Mouse (Mus musculus): ENCODE measurements around the gene Htr2a.
A peak's percentile ranks its signal among the peaks of the same experiment; 100 is the strongest.

Htr2a gene

DNA sequence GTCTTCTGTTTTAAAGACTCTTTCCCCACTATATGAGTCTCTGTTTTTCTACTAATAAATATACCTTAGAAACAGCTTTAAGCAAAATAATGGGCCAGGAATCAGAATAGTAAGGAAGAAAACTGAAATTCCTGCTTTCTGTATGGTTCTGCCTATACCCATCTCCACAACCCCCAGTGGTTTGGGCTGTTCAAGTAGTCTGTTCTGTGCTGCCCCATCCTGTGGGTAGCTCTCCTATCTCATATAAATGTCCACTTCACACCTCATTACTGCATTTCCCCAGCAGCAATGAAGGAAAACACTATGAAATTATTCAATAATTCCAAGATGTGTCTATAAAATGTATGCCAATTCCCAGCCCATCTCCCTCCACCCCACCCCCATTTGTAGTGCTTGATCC is 56.8 kb downstream of the Htr2a start:
- no peak for DNase-seq (ENCODE audit: low spot score)

DNA sequence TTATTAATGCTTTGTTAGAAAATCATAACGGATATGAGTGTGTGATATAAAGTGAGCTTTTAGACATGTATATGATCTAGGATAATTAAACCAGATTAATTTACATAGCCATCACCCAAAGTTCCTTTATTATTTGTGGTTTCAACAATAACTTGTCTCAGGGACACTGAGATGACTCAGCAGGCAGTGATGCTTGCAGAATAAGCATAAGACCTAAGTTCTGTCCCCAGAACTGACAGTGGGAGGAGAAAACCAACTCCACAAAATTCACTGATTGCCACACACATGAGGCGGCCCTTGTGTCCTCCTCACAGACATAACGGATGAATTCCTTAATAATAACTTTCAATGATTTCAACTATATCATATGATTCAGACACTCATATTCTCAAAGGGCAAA is 58.6 kb downstream of the Htr2a start:
- no peak for DNase-seq (ENCODE audit: low spot score)

DNA sequence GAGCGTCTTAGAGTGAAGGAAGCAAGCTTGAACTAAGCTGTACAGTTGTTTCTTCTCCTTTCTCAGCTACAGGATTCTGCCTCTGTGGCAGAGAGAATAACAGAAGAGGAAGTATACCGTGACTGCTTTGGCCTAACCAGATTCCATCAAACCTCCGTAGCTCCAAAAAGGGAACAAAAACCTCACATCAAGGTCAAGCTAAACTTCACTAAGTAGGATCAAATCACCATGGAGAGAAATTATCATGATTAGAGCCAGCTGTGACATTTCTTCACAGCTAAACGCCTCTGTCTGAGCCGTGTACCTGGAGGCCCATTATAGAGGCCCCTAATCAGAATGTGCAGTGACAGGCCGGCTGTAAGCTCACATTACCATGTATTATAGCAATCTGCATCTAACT is 63.3 kb downstream of the Htr2a start:
- no peak for DNase-seq (ENCODE audit: low spot score)

DNA sequence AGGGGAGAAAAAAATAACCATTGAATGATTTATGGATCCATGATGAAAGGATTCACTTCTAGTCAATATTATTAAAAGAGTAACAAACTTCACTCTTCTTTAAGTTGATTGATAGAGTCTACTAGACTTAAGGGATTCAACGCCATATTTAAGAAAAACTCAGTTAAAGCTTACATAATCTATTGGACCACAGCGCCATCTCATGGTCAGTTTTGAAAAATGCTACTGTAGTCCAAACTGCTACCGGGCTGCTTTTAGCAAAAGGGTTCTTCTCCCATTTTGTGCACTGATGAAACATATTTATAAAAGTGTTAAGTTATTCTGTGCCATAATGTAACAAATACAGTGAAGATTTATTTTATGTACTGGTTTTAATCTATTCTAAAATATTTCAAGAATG is 68.4 kb downstream of the Htr2a start:
- peak; percentile 2 for DNase-seq (ENCODE audit: low spot score)

DNA sequence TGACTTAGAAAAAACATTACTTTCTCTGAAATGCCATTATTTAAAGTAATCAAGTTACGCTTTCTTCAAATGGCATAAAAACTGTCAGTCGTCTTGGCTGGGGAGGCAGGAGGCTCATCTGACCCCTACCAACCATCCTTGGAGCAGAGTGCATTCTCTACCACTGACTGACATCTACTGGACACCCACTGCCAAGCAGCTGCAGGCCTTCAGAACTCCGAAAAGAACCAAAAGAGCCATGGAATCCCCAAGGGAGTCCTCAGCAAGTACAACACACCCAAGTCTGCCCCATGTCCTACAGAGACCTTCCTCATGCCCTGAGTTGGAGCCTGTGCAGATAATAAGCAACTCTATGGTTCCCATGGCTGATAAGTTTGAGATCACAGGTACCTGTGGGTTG is 82.9 kb downstream of the Htr2a start:
- no peak for DNase-seq (ENCODE audit: low spot score)

DNA sequence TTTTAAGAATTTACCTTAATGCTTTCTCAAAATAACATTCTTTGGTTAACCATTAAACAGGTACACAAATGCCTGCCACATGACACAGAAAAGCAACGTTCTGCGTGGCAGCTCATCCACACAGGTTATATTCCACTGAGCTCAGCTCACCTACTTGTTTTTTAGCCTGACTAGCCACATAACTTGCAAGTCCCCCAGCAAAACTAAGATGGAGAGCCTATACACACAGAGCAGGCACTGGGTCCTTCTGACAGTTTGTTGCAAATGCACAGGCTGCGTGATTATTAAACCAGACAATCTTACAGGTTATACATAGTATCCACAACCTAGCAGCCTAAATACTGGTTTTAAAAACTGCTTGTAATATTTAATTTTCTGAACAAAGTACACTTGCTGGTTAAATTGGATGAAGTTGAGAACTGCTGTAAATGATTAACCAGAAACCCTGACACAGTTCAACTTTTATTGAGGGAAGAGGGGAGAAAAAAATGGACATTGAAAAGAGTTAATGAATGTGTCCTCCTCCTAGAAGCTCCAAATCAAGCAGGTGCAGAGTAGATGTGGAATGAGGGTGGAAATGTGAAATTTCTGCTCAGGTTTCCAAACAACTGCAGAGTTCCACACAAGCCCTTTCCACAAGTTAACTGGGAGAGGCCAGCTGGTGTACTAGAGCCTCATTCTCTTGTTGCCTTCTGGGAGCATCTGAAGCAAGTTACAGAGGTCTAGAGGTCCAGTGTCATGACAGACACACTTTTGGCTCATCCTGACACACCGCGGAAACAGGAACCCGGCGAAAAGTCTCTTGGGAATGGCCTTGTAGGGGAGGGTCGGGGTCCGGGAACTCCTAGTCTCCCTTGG is 90.8 kb downstream of the Htr2a start:
- DNase-seq (ENCODE audit: low spot score) = no peak

DNA sequence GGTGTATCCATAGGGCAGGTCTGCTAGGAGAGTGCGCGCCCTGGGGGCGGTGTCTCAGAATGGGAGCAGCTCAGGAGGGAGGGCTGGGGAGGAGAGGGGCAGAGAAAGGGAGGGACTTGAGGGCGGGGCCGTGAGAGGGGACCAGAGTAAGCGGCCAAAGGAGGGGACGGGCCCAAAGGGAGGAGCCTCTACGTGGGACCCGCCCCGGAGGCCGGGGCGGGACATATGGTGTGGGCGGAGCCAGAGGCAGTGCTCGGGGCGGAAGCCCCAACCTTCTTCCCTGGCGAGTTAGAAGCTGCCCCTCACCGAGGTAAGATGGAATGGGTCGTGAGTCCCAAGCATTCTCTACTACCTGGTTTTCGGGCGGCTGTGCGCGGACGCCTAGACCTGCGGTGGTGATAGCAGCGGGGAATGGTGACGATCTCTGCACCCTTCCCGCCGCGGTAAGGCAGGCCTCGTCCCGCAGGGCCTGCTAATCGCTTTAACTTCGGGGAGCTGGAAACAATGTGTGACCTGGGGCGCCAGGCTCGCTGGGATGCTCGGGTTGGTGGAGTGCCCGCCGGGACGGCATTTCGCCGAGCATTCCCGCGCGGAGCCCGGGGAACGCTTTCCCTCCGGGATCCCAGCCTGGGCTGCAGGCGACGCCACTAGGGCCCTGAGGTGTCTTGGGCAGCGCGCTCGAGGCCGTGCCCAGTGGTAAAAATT is 91.6 kb downstream of the Htr2a start, which contains the start of gene Esd:
Esd (plus strand) TSS at position 219 of the 705 bp plus-strand sequence.
- DNase-seq (ENCODE audit: low spot score) = peak; percentile 89

DNA sequence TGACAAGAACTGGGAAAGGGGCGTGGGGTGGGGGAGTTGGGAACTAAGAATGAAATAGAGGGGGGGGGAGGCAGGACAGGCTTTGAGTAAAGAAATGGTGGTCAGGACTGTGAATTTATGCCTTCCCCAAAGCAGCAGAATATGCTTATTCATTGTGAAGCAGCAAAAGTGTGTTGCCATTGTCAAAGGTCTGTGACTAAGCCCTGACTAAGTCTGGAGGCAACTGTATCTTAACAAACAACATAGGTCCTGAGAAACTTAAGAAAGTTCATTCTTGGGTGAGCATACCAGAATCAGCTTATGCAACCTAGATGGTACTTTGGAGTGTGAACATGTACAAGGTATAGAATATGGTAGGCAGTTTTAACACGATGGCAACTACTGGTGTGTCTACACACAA is 92.8 kb downstream of the Htr2a start:
- DNase-seq (ENCODE audit: low spot score) = no peak

DNA sequence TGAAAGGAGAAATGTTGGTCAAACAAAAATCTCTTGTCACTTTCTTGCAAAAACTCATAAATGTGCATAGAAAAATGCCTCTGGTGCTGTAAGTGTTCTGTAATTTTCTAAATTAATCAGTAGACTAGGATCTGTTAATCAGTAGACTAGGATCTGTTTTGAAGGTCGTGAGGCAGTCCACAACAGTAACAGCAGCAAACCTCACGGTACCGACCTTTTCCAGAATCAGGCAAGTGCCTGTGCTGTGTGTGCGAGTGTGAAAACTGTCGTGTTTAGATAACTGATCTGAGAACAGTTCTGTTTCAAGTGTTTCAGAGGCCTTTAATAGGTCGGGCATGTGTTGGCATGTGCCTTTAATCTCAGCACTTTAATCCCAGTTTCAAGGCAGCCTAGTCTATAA is 94.8 kb downstream of the Htr2a start:
- DNase-seq (ENCODE audit: low spot score) = no peak

DNA sequence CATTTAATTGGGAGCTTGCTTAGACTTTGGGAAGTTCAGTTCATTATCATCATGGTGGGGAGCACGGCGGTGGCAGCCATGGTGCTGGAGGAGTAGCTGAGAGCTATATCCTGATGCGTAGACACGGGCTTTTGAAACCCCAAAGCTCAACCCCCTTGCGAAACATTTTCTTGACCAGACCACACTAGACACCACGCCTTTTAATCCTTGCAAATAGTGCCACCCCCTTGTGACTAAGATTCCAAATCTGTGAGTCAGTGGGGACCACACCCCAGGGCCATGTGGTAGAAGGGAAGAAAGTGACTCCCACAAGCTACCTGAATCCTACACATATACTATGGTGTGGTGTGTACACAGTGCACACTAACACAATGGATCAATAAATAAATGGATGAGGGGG is 96.2 kb downstream of the Htr2a start:
- no peak for DNase-seq (ENCODE audit: low spot score)
